Mouse (Mus musculus) yolk sac, embryonic 10.5 days (tissue): ENCODE results near the gene Car12.

Experiments used
- DNase-seq: peaks from one replicate; pipeline ENCODE4 v3.0.0-alpha.2; 2017; ENCODE audit warnings: low spot score

Gene Car12

GRCm38 (mm10) chr9:66713135-66714021 is at the start of gene Car12:
Gene Car12, plus strand, starts transcription at chr9:66713686.
- peak; percentile 43 for DNase-seq

- no peak for DNase-seq
These were observed 49.7 kb upstream of the Car12 start for GRCm38 (mm10) chr9:66663764-66664163.

GRCm38 (mm10) chr9:66664561-66664960 is 48.9 kb upstream of the Car12 start:
- DNase-seq: no peak

- DNase-seq: no peak
These were observed 47.3 kb upstream of the Car12 start for GRCm38 (mm10) chr9:66666153-66666552.

GRCm38 (mm10) chr9:66667046-66667445 is 46.4 kb upstream of the Car12 start:
- DNase-seq: no peak

- DNase-seq: no peak
These were observed 45.6 kb upstream of the Car12 start for GRCm38 (mm10) chr9:66667868-66668267.

GRCm38 (mm10) chr9:66669561-66670078 is 43.9 kb upstream of the Car12 start:
- peak; percentile 20 for DNase-seq

- DNase-seq: no peak
These were observed 39.7 kb upstream of the Car12 start for GRCm38 (mm10) chr9:66673771-66674170.

- no peak for DNase-seq
These were observed 37.9 kb upstream of the Car12 start for GRCm38 (mm10) chr9:66675566-66675965.

GRCm38 (mm10) chr9:66680102-66680501 is 33.4 kb upstream of the Car12 start:
- DNase-seq: no peak

GRCm38 (mm10) chr9:66682822-66683221 is 30.7 kb upstream of the Car12 start:
- no peak for DNase-seq

- no peak for DNase-seq
These were observed 27.8 kb upstream of the Car12 start for GRCm38 (mm10) chr9:66685730-66686129.

GRCm38 (mm10) chr9:66687713-66688112 is 25.8 kb upstream of the Car12 start:
- no peak for DNase-seq

- DNase-seq: no peak
These were observed 21.7 kb upstream of the Car12 start for GRCm38 (mm10) chr9:66691683-66692305.

- DNase-seq: peak; percentile 87
These were observed 15.9 kb upstream of the Car12 start for GRCm38 (mm10) chr9:66697355-66698140.

GRCm38 (mm10) chr9:66699748-66700147 is 13.7 kb upstream of the Car12 start:
- no peak for DNase-seq

- DNase-seq: no peak
These were observed 10.5 kb upstream of the Car12 start for GRCm38 (mm10) chr9:66703002-66703401.

GRCm38 (mm10) chr9:66705354-66705753 is 8.1 kb upstream of the Car12 start:
- no peak for DNase-seq

GRCm38 (mm10) chr9:66705766-66706165 is 7.7 kb upstream of the Car12 start:
- DNase-seq: peak; percentile 65

GRCm38 (mm10) chr9:66708054-66708772 is 5.3 kb upstream of the Car12 start:
- DNase-seq: no peak

- no peak for DNase-seq
These were observed 4.5 kb upstream of the Car12 start for GRCm38 (mm10) chr9:66708816-66709555.
